Mouse (Mus musculus) lung, postnatal 14 days (tissue): ENCODE results near the gene Opn4.

Experiments
- DNase-seq: peaks from one replicate; pipeline ENCODE4 v3.0.0; 2021

The Opn4 gene

GRCm38 (mm10) chr14:34590743-34591675, 8.9 kb downstream of the Opn4 start:
- DNase-seq, result no peak

DNA sequence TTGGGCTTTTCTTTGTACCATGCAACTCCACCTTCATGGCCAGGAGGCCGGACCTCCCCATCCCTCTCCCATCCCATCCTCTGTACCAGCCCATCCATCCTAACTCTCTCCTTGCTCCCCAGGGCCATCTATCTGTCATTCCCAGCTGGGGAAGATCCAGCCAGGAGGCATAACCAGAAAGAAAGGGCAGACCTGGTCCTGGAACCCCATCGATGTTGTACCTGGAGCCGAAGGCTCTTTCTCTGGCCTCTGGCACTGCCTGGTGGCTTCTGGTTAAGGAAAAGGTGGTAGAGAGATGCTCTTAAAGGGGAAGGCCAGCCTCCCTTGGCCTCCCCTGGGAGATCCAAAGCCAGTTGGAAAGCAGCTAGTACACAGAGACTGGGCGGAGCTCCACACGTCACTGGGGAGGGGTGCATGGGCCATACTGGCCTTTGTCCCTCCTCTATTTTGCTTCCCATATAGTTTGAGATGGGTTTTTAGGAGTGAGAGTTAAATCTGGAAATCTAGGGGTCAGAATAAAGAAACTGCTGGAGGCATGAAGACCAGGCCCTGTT, 9.8 kb downstream of the Opn4 start:
- no peak for DNase-seq

- DNase-seq, result no peak
These were observed 10.7 kb downstream of the Opn4 start for GRCm38 (mm10) chr14:34589185-34589713.

DNA sequence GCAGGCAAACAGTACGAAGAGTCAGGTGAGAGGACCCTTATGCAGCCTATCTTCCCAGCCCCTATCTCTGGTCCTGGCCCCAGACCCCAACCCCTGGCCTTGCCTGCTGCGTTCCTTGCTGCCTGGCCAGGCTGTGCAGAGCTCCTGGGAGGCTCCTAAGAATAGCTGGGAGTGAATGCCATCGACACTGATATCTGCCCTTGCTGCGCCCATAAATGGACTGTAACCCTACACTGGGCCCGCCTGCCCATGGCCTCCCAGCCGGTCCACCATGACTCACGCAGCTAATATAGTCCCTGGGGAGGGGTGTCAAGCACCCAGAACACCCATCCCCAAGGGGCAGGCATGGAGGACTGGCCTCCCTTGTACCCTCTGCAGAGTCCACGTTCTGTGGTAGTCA, 11.4 kb downstream of the Opn4 start, which contains the start of gene Ldb3:
TSS of gene Ldb3 (minus strand) at position 185 of the 400 bp plus-strand sequence.
- no peak for DNase-seq

GRCm38 (mm10) chr14:34588005-34588404, 11.9 kb downstream of the Opn4 start:
- no peak for DNase-seq

- DNase-seq, result no peak
These were observed 13.1 kb downstream of the Opn4 start for GRCm38 (mm10) chr14:34586871-34587270.

DNA sequence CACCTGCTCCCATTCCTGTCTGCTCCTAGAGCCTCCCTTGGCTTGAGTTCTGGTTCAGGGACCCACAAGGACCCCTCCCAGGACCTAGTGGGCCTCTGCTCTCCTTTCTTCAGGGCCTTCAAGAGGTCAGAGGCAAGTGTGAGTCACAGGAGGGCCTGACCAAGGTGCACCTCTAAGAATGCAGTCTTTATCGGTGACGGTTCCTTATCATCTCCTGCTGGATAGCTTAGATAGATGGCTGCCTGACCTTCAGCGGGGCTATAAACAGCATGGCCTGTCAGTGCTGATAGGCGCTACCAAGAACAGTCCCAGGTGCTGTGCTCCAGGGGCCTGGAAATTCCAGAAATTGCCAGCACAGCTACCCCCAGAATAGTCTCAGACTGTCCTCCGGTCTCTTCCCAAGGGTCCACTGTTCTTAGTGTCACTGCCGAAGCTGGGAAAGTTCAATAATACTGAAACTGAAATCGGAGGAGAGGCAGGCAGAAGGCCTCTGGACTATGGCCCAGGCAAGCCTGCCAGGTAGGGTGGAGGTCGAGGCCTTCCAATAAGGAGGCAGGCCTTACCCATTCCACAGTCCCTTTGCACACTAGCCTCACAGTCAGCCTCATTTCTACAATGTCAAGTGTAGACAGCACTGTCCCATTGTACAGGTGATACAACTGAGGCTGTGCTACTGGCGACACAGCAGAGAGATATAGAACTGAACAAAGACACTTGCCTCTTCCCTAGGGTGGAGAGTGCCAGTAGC, 14.4 kb downstream of the Opn4 start:
- DNase-seq, result no peak

GRCm38 (mm10) chr14:34582740-34583427, 17.1 kb downstream of the Opn4 start:
- DNase-seq, result no peak

DNA sequence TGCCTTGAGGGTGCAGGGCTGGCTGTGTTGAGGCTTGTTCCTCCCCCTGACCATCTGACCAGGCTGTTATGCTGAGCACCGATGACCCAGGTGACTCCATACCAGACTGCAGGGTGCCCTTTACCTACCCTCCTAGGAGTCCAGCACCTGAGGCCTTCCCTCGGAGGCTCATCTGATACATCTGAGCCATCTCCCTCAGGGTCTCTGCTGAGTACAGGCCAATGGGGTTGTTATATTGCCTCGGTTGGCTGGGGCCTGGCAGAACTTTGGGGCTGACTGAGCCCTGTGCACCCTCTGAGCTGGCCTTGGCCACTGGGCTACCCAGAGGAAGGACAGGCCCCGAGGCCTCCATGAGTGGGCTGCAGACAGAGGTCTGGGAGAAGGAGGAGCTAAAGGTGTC, 23.1 kb downstream of the Opn4 start:
- no peak for DNase-seq

- DNase-seq, result no peak
These were observed 25.9 kb downstream of the Opn4 start for GRCm38 (mm10) chr14:34574068-34574467.

- DNase-seq, result no peak
These were observed 26.5 kb downstream of the Opn4 start for GRCm38 (mm10) chr14:34573348-34573913.

GRCm38 (mm10) chr14:34571610-34572387, 28.1 kb downstream of the Opn4 start:
- DNase-seq, result no peak

GRCm38 (mm10) chr14:34570903-34571302, 29.0 kb downstream of the Opn4 start:
- DNase-seq, result no peak

DNA sequence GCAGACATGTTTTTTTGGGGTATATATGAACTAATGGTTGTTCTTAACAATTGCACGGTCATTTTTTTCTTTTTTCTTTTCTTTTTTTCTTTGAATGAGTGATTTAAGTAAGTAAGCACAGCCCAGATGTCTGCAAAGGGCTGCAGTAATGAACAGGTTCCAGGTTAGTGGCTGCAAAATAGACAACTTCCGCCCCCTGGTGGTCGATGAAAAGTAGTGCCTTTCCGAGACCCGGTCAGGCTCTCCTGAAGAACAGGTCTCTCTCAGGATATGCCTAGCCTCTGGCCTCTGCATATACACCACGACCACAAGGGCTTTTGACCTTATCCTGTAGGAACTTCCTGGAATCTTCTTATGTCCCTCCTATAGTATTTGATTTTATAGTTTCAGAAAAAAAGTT, 29.6 kb downstream of the Opn4 start:
- peak; percentile 86 for DNase-seq

DNA sequence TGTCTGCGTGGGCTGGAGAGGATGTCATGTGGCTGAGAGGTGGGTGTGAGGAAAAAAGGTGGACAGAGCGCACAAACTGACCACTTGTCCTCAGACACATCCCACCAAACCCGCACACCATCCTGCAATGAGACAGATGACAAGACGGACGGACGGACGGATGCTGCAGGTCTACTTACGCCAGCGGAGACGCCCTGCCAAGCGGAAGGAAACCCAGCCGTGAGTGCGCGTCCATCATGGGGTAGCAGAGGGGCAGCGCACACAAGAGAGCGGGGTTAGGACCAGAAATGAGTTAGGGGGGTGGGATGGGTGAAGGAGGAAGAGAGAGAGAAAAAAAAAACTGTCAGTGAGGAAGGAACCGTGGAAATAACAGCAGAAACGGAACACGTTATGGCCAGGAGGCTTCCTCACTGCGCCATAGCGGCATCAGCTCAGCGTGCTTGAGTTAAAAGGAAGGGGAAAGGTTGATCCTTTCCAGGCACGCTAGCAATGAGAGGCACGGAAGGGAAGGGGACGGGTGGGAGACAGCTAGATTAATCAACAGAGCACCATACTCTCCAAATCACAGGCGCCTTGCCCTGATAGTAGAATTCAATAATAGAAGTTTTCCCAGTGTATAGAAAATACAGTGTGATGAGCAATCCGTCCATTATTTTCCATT, 30.3 kb downstream of the Opn4 start:
- no peak for DNase-seq

- DNase-seq, result no peak
These were observed 31.3 kb downstream of the Opn4 start for GRCm38 (mm10) chr14:34568626-34569025.

GRCm38 (mm10) chr14:34567697-34568096, 32.2 kb downstream of the Opn4 start:
- no peak for DNase-seq

DNA sequence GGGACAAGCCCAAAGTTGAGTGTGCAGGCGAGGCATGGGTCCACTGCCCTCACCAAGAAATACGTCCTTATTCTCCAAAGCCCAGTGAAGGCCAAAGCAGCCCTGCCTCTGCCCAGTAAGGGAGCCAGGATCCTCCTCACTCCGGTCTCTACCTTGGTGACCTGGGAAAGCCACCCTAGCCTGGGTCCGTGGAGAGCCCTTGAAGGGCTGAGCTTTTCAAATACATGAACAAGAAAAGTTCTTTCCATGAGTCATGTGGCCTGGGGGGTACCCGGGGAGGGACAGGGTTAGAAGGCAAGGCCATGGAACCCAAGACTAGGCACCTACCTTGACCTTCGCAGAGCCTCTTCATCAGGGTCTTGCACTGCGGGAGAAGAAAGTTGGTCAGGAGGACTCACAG, 33.4 kb downstream of the Opn4 start:
- no peak for DNase-seq

DNA sequence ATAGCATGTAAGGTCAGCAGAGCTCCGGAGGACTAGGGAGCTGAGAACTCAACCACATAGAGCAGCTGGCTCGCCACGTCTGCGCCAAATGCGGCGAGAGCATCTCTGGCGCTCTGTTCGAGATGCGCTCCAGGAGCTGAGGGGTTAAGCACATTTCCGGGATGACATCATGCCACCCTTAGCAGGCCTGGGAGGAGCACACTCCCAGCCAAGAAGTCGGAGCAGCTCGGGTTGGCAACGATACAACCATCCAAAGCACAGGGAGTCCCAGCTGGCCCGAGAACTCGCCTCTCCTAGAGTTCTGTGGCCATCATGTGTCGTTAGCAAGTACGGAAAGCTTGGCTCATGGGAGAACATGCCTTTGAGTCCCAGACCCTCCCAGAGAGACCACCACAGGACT, 34.2 kb downstream of the Opn4 start:
- DNase-seq, result peak; percentile 52

GRCm38 (mm10) chr14:34564646-34565045, 35.3 kb downstream of the Opn4 start:
- peak; percentile 43 for DNase-seq

GRCm38 (mm10) chr14:34562393-34562792, 37.5 kb downstream of the Opn4 start:
- DNase-seq, result no peak
